Mouse (Mus musculus): Measurements from ENCODE around the gene Igsf9b. TPM values are rescaled to one million over a fixed set of nuclear protein-coding genes. Genes with fewer than 3 reads are reported as not detected.

The Igsf9b gene
- polyA plus RNA-seq, 1 experiment from 2014 or later = 8.2 TPM

DNA sequence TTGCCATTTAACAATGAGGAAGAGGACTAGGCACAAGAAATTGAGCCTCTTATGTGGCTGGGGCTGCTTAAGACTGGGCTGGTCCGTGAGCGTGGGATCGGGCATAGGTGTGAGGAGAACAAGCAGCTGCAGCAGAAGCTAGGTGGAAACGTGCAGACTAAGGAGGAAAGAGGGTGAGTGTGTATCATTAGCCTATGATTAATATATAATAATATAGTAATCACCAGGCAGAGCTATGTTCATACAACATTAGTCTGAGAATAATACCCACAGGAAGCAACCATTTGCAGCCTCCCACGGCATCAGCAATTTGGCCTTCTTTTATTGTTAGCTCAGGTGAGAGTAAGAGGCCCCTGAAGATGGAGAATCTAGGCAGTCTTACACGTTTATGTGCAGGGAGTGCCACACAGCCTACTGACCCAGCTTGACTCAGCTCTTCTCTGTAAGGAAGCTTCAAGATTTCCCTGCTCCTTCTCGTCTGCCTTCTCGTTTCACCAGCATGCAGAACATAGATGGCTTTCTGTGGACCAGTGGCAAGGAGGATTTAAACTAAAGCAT, 22.6 kb upstream of the Igsf9b start:
- H3K27ac ChIP-seq = no peak overlapping the region
- ATAC-seq (ENCODE audit: low FRiP score, low read depth) = no peak
- peaks cover 6% of the 10 kb centered on the region for H3K4me1 ChIP-seq
- H3K9me3 ChIP-seq = no peaks in the 10 kb centered on the region
- H3K36me3 ChIP-seq = no peaks in the 10 kb centered on the region
- no peaks in the 10 kb centered on the region for H3K27me3 ChIP-seq (replicated peaks)
- 84% methylated on average over 8 of the region's 8 CpGs for WGBS
- H3K4me3 ChIP-seq = no peak overlapping the region
- H3K4me2 ChIP-seq (replicated peaks) = no peak overlapping the region
- H3K9ac ChIP-seq = no peak overlapping the region

DNA sequence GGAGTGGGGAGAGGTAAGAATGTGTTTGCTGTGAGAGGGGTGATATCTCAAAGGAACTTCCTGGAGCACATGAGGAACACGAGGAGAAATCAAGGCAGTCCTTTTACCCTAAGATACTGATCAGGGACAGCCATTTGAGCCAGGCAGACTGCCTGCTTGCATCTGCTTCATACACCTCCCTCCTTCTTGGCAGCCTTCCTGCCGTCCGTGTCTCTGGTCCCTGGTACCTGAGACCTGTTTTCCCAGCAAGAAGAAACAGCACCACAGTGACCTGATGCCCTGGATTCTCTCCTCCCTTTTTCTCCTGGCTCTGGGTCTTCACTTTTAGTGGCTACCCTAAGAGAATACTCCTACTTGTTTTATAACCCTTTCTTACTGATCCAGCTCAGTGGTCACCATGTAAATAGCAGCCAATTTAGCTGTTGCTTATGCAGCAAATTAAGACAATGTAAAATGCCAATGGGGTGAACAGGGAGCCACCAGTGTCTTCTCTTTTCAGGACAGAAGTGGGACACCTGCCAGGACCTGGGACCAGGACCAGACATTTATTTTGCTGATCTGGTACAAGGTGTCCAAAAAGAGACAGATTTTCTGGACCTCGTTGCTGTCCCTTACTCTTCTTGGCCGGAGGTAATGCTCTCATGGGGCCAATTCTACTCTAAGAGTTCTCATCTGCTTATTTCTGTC, 21.5 kb upstream of the Igsf9b start:
- WGBS = 72% methylated on average over 5 of the region's 5 CpGs
- Histone ChIP-seq H3K4me2 (replicated peaks) (no peak overlapping the region), H3K27ac (no peak overlapping the region), H3K36me3 (no peaks in the 10 kb centered on the region), H3K27me3 (replicated peaks) (no peaks in the 10 kb centered on the region), H3K9me3 (no peaks in the 10 kb centered on the region), H3K4me1 (peaks cover 6% of the 10 kb centered on the region), H3K9ac (no peak overlapping the region), H3K4me3 (no peak overlapping the region)
- ATAC-seq (ENCODE audit: low FRiP score, low read depth) = no peak

DNA sequence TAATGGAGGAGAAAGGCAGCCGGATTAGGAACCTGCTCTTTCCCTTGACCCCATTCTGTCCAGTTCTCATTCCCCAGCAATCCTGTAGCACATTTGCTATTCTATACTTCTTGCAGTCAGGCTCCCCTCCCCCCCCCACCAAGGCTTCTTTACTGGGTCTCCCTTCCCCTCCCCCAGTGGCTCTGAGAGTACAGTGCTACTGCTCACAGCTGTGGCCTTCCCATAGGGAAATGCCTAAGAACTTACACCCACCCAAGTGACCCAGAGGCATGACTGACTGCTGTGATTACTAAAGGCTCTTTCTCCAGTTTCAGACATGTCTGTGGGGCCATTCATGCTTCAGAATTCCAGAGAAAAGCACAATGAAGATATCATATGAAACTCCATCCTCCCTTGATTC, 20.0 kb upstream of the Igsf9b start:
- H3K9ac ChIP-seq = no peak overlapping the region
- H3K27ac ChIP-seq = no peak overlapping the region
- H3K4me1 ChIP-seq = peaks cover 6% of the 10 kb centered on the region
- no peaks in the 10 kb centered on the region for H3K9me3 ChIP-seq
- no peak overlapping the region for H3K4me3 ChIP-seq
- no peak overlapping the region for H3K4me2 ChIP-seq (replicated peaks)
- no peak for ATAC-seq (ENCODE audit: low FRiP score, low read depth)
- H3K27me3 ChIP-seq (replicated peaks) = no peaks in the 10 kb centered on the region
- WGBS = 60% methylated on average over 1 of the region's 1 CpGs
- no peaks in the 10 kb centered on the region for H3K36me3 ChIP-seq

DNA sequence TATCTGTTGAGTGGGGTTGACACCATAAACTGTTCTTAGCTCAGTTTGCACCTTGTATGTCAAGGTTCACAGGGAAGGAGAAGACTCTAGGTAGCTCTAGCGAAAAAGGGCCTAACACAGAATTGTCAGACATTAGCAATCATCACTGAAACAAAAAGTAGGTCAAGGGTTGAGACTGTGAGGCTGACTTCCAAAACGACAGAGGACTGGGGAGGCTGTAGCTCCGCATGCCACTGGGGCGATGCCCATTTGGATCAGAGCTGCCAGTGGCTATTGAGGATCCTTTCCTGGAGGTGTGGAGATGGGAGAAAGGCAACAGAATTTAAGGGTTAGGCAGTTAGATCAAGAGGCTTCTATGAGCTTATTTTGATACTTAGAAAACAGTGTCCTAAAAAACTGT, 18.0 kb upstream of the Igsf9b start:
- no peak overlapping the region for H3K4me2 ChIP-seq (replicated peaks)
- peaks cover 6% of the 10 kb centered on the region for H3K4me1 ChIP-seq
- ATAC-seq (ENCODE audit: low FRiP score, low read depth) = no peak
- WGBS = 83% methylated on average over 4 of the region's 4 CpGs
- no peak overlapping the region for H3K4me3 ChIP-seq
- H3K9me3 ChIP-seq = no peaks in the 10 kb centered on the region
- no peaks in the 10 kb centered on the region for H3K36me3 ChIP-seq
- no peak overlapping the region for H3K27ac ChIP-seq
- peaks cover 14% of the 10 kb centered on the region for H3K27me3 ChIP-seq (replicated peaks)
- no peak overlapping the region for H3K9ac ChIP-seq

DNA sequence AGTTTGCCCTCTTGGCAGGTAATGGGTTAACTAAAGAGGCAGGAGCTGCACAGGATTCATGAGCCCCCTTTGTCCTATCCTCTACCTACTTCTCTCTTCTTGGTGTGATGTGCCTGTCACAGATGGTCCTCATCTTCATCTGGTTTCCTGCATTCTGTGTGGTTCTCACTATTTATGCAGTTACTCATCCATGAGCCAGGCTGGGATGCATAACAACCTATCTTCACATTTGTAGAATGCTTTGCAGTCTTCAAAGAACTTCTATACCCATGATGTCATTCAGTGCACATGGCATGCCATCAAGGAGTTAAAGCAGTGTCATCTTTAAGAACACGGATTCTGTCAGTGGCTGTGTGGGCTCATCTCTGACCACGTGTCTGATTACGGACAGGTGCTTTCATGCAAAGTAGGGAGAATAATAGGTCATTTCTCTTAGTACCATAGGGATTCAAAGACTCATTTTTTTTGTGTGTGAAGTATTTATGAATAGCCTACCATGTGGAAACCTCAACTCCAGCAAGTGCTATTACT, 13.2 kb upstream of the Igsf9b start:
- ATAC-seq (ENCODE audit: low FRiP score, low read depth) = no peak
- WGBS = 75% methylated on average over 3 of the region's 3 CpGs
- Histone ChIP-seq H3K27me3 (replicated peaks) (peaks cover 27% of the 10 kb centered on the region), H3K4me2 (replicated peaks) (no peak overlapping the region), H3K4me3 (no peak overlapping the region), H3K27ac (no peak overlapping the region), H3K4me1 (peaks cover 25% of the 10 kb centered on the region), H3K9ac (no peak overlapping the region), H3K9me3 (no peaks in the 10 kb centered on the region), H3K36me3 (no peaks in the 10 kb centered on the region)

DNA sequence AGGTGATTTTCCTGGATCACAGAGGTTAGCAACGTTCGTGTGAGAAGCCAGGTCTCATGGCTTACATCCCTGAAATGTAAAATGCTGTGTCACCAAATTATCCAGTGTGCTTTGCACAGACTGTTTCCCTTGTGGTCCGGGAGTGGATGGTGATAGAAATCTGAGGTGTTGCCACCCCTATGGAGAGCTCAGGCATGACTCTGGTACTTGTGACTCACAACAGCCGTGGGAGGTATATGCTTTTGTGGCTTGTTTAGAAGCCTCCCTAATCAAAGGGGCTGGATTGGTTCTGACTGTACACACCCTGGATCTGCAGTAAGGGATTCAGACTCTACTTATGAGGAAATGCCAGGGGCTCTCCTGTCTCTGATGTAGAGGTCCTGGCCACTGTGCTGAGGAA, 12.7 kb upstream of the Igsf9b start:
- no peaks in the 10 kb centered on the region for H3K36me3 ChIP-seq
- H3K4me2 ChIP-seq (replicated peaks) = no peak overlapping the region
- peaks cover 29% of the 10 kb centered on the region for H3K27me3 ChIP-seq (replicated peaks)
- no peak overlapping the region for H3K9ac ChIP-seq
- H3K4me3 ChIP-seq = no peak overlapping the region
- H3K4me1 ChIP-seq = peaks cover 26% of the 10 kb centered on the region
- H3K27ac ChIP-seq = no peak overlapping the region
- ATAC-seq (ENCODE audit: low FRiP score, low read depth) = no peak
- no peaks in the 10 kb centered on the region for H3K9me3 ChIP-seq
- WGBS = 87% methylated on average over 4 of the region's 4 CpGs

DNA sequence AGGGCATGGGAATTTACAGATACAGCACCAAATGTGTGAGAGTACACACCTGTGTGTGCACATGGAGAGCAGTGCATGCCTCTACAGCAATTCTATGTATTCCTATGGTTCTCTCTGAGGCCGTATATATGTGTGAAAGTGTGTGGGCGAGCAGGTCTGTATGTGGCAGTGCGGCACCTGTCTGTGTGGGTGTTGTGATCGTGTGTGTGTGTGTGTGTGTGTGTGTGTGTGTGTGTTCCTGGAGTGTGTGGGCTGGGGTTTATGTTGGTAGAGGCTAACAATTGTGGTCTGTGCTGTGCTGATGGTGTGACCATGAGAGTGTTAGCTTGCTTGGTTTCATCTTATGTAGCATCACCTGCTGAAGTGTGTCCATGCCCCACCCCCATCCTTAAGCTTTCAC, 12.1 kb upstream of the Igsf9b start:
- no peaks in the 10 kb centered on the region for H3K9me3 ChIP-seq
- H3K9ac ChIP-seq = no peak overlapping the region
- peaks cover 30% of the 10 kb centered on the region for H3K27me3 ChIP-seq (replicated peaks)
- H3K27ac ChIP-seq = no peak overlapping the region
- no peak for ATAC-seq (ENCODE audit: low FRiP score, low read depth)
- WGBS = 92% methylated on average over 4 of the region's 4 CpGs
- no peak overlapping the region for H3K4me2 ChIP-seq (replicated peaks)
- no peak overlapping the region for H3K4me3 ChIP-seq
- H3K36me3 ChIP-seq = no peaks in the 10 kb centered on the region
- H3K4me1 ChIP-seq = peaks cover 26% of the 10 kb centered on the region

DNA sequence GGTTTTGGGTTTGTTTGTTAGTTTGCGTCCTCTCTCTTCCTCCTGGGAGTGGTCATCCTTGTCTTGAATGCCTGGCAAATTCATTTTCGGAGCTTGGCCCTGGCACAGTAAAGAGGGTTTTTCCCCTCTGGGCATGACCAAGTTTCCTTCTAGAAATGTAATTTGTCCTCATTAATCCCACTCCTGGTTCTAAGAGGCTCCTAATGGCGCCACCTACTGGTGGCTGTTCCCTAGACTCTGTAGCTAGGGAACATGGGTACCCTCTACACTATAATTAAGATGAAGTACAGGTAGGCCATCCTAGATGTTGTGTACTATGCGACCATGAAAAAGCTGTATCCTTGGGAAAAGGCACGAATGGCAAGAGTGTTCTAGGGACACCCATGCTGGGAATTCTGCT, 11.6 kb upstream of the Igsf9b start:
- WGBS = 43% methylated on average over 5 of the region's 5 CpGs
- Histone ChIP-seq H3K4me1 (peaks cover 26% of the 10 kb centered on the region), H3K4me2 (replicated peaks) (no peak overlapping the region), H3K27ac (no peak overlapping the region), H3K27me3 (replicated peaks) (peaks cover 30% of the 10 kb centered on the region), H3K9me3 (no peaks in the 10 kb centered on the region), H3K4me3 (no peak overlapping the region), H3K9ac (no peak overlapping the region), H3K36me3 (no peaks in the 10 kb centered on the region)
- no peak for ATAC-seq (ENCODE audit: low FRiP score, low read depth)

DNA sequence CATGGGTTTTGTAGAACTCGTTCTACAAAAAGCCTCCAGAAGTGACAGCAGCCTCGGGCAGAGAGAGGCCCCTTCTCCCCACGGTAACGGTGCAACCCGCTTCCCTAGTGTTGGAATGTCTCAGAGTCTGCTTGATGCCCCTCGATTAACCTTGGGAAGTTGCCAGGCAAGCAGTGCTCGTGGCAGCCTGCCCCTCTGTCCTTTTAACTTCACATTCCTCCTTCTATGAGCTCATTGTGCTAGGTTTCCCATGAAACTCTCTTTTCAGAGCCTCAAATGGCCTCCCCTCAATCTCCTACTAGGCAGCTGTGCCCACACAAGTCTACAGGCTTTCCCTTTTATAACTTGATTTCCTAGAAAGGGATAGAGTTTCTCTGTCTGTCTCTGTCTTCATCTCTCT, 10.6 kb upstream of the Igsf9b start:
- Histone ChIP-seq H3K4me2 (replicated peaks) (0 out of 2 replicates have a peak overlapping the region, but pooled peaks have one; percentile 12), H3K36me3 (no peaks in the 10 kb centered on the region), H3K27ac (no peak overlapping the region), H3K4me3 (no peak overlapping the region), H3K4me1 (peaks cover 26% of the 10 kb centered on the region), H3K27me3 (replicated peaks) (peaks cover 35% of the 10 kb centered on the region), H3K9me3 (no peaks in the 10 kb centered on the region), H3K9ac (no peak overlapping the region)
- WGBS = 10% methylated on average over 7 of the region's 7 CpGs
- ATAC-seq (ENCODE audit: low FRiP score, low read depth) = peak; percentile 83

DNA sequence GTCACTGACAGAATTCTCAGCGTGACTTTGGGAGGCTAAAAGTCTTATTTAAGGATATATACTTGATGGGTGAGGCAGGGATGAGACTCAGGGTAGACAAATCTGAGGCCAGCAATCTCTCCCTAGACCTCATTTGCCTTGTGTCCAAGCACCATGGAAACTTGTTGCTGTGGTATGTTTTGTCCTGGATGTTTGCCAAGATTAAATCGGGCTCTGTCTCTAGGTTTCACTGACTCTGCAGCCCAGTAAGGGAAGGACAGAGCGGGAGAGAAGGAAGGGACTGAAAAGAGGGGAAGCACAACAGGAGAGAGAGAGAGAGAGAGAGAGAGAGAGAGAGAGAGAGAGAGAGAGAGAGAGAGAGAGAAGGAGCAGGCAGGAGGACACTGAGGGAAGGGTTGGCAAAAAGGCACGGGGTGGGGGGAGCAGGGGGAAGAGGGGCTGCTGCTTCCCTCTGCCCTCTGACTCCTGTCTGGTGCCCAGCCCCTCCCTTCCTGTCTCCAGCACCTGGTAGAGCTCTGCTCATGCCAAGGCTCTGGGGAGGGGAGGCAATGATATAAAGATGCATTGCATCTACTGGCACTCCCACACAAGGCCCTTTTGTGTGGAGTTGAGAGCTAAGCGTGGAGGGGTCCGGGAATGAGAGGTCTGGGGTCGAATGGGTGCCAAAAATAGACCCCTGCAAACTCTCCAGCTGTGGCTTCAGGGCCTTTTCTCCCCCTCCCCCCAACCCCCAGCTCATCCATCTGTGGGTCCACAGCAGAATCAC, 9.3 kb upstream of the Igsf9b start:
- H3K4me2 ChIP-seq (replicated peaks) = peak overlapping the region; percentile 38
- 29% methylated on average over 7 of the region's 7 CpGs for WGBS

DNA sequence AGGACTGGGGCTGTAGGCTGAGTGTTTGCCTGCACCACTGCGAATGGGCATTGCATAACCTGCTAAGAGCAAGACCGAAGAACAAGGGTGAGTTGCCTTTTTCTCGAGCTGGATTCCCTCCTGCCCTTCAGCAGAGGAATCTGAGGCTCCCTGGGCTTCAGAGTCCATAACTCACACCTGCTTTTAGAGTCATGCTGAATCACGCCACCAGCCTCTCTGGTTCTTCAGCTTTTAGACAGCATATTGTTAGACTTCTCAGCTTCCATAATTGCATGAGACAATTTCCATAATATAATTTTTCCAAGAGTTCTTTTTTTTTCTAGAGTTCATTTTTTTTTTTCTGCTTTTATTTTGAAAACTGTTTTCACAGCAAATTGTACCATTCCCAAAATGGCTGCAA, 4.6 kb upstream of the Igsf9b start:
- 75% methylated on average over 4 of the region's 4 CpGs for WGBS
- Histone ChIP-seq H3K4me3 (no peak overlapping the region), H3K4me1 (peaks cover 21% of the 10 kb centered on the region), H3K36me3 (no peaks in the 10 kb centered on the region), H3K9ac (no peak overlapping the region), H3K27me3 (replicated peaks) (peaks cover 16% of the 10 kb centered on the region; the same call in 1 of the 2 replicates), H3K27ac (no peak overlapping the region), H3K4me2 (replicated peaks) (no peak overlapping the region), H3K9me3 (no peaks in the 10 kb centered on the region)
- no peak for ATAC-seq (ENCODE audit: low FRiP score, low read depth)

More for the DNA sequence above, 9.3 kb upstream of the Igsf9b start:
- H3K4me1 ChIP-seq = peaks cover 26% of the 10 kb centered on the region
- no peak overlapping the region for H3K4me3 ChIP-seq
- no peak overlapping the region for H3K27ac ChIP-seq
- no peaks in the 10 kb centered on the region for H3K9me3 ChIP-seq
- no peak overlapping the region for H3K9ac ChIP-seq
- peaks cover 35% of the 10 kb centered on the region for H3K27me3 ChIP-seq (replicated peaks)
- ATAC-seq (ENCODE audit: low FRiP score, low read depth) = peak; percentile 79
- no peaks in the 10 kb centered on the region for H3K36me3 ChIP-seq
